Mouse (Mus musculus) urinary bladder, postnatal 10 days (tissue): ENCODE measurements around the gene Igfbpl1.
A peak's percentile ranks its signal among the peaks of the same experiment; 100 is the strongest.

Experiments used
- DNase-seq: peaks from one replicate; pipeline ENCODE4 v3.0.0; 2022; ENCODE audit warnings: low spot score

The Igfbpl1 gene

GRCm38 (mm10) chr4:45826275-45827040 lies at the start of gene Igfbpl1:
Igfbpl1 (minus strand) TSS chr4:45826923.
- DNase-seq = no peak

DNA sequence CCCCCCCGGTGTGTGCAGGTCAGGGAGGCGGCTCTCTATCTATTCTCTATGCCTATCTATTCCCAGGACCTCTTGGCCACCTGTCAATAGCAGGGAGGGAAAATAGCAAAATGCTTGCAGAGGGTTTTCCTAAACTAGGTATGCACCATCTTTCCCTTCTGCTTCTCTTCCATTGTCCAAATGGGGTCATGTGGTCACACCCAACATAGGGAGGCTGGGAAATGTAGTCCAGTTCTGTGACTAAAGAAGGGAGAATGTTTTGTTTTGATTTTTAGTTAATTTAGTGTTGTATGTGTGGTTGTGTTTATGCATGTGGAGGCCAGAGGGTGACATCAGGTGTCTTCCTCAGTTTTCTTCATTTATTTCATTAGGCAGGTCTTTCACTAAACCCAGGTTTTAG lies 45.4 kb upstream of the Igfbpl1 start:
- DNase-seq = no peak

GRCm38 (mm10) chr4:45869021-45869815 lies 42.5 kb upstream of the Igfbpl1 start:
- no peak for DNase-seq

- DNase-seq = no peak
Observed at GRCm38 (mm10) chr4:45867416-45867815, 40.7 kb upstream of the Igfbpl1 start.

DNA sequence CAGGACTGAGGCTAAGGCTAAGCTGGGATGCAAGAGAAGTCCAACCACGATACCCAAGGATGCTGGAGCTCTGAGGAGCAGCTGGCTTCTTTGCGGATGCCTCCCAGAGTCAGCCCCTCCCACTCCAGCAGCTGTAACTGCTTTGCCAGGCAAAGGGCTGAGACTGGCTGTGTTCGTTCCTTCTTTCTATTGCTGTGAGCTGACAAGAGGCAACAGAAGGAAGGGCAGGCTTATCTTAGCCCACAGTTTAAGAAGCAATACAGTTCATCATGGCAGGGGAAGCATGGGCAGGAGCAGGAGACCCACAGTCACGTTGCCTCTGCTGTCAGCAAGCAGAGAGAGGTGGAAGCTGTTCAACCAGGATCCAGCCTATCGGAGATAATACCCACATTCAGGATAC lies 34.4 kb upstream of the Igfbpl1 start:
- no peak for DNase-seq

- DNase-seq = peak; percentile 34
Observed at GRCm38 (mm10) chr4:45855803-45856424, 29.2 kb upstream of the Igfbpl1 start.

DNA sequence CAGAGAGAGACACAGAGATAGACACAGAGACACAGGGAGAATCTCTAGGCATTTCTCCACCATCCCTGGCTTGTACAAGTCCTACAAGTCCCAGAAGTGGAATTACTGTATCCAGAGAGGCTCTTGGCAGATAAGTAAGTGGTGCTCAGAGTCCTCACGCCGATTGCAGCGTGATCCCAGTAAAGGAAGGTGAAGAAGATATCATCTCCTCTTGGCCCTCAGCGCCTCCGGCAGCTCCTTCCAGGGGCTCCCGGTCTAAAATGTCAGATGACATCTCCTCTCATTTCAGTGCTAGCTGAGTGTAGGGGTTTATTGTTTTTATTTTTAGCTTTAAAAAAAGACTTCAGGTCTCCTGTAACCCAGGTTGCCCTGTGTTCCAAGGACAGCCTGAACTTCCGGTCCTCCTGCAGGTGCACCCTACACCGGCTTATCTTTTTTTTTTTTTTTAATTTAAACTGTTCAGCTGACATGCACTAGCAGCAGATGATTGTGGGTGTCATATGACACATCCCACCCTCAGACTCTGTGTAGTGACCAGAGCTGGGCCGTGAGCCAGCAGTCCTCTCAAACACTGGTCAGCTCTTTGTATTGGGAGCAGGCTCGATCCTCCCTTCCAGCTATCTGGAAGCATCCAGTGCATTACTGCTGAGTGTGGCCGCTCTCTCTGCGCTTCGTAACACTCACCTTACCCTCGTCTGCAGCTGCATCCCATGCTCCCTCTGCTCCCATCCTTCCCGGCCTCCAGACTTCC lies 26.9 kb upstream of the Igfbpl1 start:
- no peak for DNase-seq

DNA sequence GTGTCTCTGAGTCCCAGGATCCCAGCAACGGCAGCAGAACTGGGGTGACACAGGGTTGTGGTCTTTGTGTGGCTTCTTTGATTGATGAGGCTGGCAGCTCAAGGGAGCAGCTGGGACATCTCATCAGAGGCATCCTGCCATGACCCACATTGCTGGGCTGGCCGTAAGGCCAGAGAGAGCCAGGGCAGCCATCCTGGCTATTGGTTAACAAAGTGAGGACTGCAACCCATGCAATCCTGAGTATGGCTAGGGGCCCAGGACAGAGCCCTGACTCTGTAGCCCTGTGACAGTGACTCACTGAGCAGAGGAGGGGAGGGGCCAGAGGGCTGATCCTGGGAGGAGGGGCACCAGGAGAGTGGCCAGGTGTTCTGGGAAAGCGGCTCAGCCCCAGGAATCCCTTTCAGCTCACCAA lies 24.9 kb upstream of the Igfbpl1 start:
- DNase-seq = no peak

DNA sequence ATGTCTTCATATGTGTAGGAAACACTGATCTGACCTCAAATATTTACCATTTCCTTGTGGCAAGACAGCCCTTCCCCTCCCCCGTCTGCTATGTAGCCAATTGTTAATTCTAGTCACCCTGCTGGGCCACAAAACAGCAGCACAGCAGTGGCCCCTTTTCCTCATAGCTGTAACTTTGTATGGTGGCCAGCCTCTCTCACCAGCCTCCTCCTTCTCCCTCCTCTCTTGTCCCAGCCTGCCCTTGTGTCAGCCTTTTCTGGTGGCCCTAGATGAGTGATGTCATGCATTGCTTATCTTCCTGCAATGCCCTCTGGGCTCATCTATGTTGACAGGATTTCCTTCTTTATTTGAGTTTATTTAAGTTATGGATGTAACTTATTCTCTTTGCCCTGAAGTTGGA lies 22.7 kb upstream of the Igfbpl1 start:
- DNase-seq = no peak

GRCm38 (mm10) chr4:45848825-45849156 lies 22.1 kb upstream of the Igfbpl1 start:
- DNase-seq = no peak

- DNase-seq = no peak
Observed at GRCm38 (mm10) chr4:45848109-45848824, 21.5 kb upstream of the Igfbpl1 start, which contains the start of gene Stra6l. Stra6l (plus strand) TSS chr4:45848664.

GRCm38 (mm10) chr4:45846263-45846662 lies 19.5 kb upstream of the Igfbpl1 start:
- DNase-seq = no peak

GRCm38 (mm10) chr4:45844355-45844754 lies 17.6 kb upstream of the Igfbpl1 start:
- no peak for DNase-seq

- no peak for DNase-seq
Observed at GRCm38 (mm10) chr4:45833461-45833860, 6.7 kb upstream of the Igfbpl1 start.

DNA sequence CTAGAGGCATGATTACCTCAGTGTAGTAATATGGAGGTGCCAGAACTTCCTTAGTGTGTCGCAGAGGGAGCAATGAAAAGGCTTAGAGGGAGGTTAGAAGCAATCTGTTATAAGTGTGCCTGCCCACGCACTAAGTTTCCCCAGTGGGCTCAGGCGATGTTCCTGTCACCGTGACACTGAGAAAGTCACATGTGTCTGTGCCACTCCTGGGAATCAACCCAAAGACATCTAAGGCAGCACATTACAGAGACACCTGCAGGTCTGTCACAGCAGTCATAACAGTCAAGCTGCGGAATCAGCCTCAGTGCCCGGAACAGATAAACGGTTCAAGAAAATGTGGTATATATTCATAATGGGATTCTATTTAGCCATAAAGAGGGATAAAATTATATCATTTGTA lies 5.3 kb upstream of the Igfbpl1 start:
- no peak for DNase-seq

DNA sequence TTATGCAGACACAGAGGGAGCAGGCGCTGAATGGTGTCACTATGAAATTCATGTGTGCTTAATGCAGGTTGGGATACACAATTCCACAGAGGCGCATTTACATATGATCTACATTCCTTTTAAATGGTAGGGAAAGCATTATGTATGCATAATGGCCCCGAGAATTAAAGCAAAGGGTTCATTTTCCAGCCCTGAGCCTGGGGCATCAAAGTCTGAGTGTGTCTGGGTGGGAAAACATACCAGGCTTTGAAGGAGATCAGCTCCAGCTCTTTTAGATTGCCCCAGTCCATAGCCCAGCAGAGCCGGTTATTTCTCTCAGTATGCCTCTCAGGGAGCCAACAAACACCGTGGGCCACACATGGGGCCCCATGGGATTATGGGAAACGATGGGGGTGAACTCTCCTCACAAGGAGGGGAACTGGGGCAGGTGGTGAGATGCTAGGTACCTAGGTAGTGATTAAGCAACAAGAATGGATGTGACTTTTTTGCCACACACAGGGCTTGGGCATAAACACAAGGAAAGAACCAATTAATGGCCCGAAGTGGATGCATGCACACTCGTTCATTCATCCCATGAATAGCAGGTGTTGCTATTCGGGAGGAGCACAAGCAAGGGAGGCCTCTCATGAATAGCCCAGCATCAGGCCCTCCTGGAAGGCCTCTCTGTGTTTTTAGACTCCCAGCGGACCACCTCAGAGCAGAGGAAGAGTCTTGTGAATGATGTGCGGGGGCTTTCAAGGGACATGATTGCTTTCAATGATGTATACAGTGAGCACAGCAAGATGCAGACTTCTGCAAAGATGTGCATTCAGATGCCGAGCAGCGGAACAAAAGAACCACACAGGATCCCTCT lies 3.4 kb upstream of the Igfbpl1 start:
- no peak for DNase-seq

GRCm38 (mm10) chr4:45824761-45825556 lies 1.8 kb downstream of the Igfbpl1 start:
- DNase-seq = no peak

DNA sequence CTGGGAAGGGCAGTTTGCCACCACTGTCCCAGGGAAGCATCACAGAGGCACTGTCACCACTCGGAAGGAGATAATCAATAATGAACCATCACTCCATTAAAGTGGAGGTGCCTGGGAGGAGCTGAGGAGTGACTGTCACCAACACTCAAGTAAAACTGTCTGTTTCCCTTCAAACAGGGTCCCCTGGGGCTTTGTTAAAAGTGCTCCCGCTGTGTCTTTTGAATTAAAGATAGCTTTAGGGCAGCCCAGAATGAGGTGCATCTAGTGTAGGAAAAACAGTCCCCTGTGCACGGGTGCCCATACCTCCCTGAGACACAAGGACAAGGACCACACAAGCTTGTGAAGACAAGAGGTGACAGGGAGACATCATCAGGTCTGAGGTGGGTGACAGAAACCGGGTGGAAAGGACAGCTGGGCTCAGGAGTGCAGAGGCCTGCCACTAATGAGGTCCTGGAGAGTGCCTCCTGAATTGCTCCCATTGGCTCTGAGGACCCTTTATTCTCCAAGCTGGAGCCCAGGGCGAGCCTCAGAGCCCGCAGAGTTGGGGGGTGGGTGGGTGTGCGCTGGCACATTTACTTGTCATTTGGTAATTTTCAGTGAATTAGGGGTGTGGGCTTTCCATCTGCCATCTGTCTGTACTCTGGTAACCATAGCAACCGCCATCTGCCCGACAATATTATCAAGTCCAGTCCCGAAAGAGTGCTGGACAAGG lies 2.5 kb downstream of the Igfbpl1 start:
- DNase-seq = no peak
